ENCODE assay signal across 22 mouse cellular contexts in genomic region chr5:120974522-120974921, GRCm38 (mm10). TPM values are rescaled to one million over a fixed set of nuclear protein-coding genes. Genes with fewer than 3 reads are reported as not detected.
DNase-seq lines count a peak whose midpoint lies in the region; ATAC-seq and TF ChIP-seq lines count a peak whose summit lies in the region.
"Had no signal": no experiment of that assay in that cellular context is flagged by ENCODE, and none has a peak within 500 bp of the region (broad histone marks: within the 10 kb centered on the region; RNA-seq: fewer than 3 reads in every experiment).

No protein-coding gene starts in this region.

- WGBS in lung, postnatal 0 days, result 47% methylated on average over 8 of the region's 8 CpGs

- no peak for TF ChIP-seq CTCF in lung, postnatal 0 days (IDR thresholded peaks at IDR 0.05)

- H3K9ac ChIP-seq in lung, postnatal 0 days (replicated peaks; ENCODE audit: low read depth), result no peak overlapping the region
- H3K9ac ChIP-seq: embryonic facial prominence, embryonic 12.5 days; forebrain, embryonic 15.5 days; hindbrain, embryonic 12.5 days had no signal

- H3K4me3 ChIP-seq in lung, postnatal 0 days (ENCODE audit: low read depth, low read length), result no peak overlapping the region
- H3K4me3 ChIP-seq: embryonic facial prominence, embryonic 12.5 days; forebrain, embryonic 15.5 days; heart, embryonic 10.5 days; hindbrain, embryonic 12.5 days had no signal

- H3K27me3 ChIP-seq in lung, postnatal 0 days (replicated peaks; ENCODE audit: insufficient read depth, low read length), result no peaks in the 10 kb centered on the region
- H3K27me3 ChIP-seq: embryonic facial prominence, embryonic 12.5 days; forebrain, embryonic 15.5 days; hindbrain, embryonic 12.5 days had no signal

- DNase-seq in adrenal gland, adult 2 months, result peak; percentile 13
- DNase-seq in adrenal gland, postnatal 25 days, result no peak
- peak; percentile 16 to 41 for DNase-seq in cerebellum, postnatal 25 days
- no peak for DNase-seq in cerebellum, postnatal 4 days (ENCODE audit: low spot score in 2 of 2)
- peak; percentile 14 for DNase-seq in 416B (ENCODE audit: low read depth)
- peak; percentile 58 for DNase-seq in ZHBTc4 (ENCODE audit: low read depth, low spot score)
- DNase-seq in urinary bladder, postnatal 4 days (ENCODE audit: low spot score in 2 of 2), result no peak
- no peak for DNase-seq in lung, postnatal 0 days (ENCODE audit: low spot score)
- DNase-seq: cerebellum, adult 2 months; gastrocnemius, postnatal 36 days; heart, adult 18-20 months; heart, postnatal 10 days; heart, postnatal 4 days; kidney, adult 11 months had no signal

- TF ChIP-seq EP300 in lung, postnatal 0 days (IDR thresholded peaks at IDR 0.05), result no peak

- no peaks in the 10 kb centered on the region for H3K4me1 ChIP-seq in lung, postnatal 0 days (ENCODE audit: insufficient read depth, low read depth, low read length)
- H3K4me1 ChIP-seq: embryonic facial prominence, embryonic 12.5 days; forebrain, embryonic 15.5 days; heart, embryonic 10.5 days; hindbrain, embryonic 12.5 days had no signal

- no peaks in the 10 kb centered on the region for H3K36me3 ChIP-seq in lung, postnatal 0 days (ENCODE audit: insufficient read depth, low read length)
- H3K36me3 ChIP-seq: embryonic facial prominence, embryonic 12.5 days; forebrain, embryonic 15.5 days; heart, embryonic 10.5 days; hindbrain, embryonic 12.5 days had no signal

- H3K4me2 ChIP-seq in lung, postnatal 0 days (replicated peaks; ENCODE audit: low read depth, low read length), result no peak overlapping the region
- H3K4me2 ChIP-seq: embryonic facial prominence, embryonic 12.5 days; forebrain, embryonic 15.5 days; hindbrain, embryonic 12.5 days had no signal

- ATAC-seq in lung, postnatal 0 days, result no peak
- ATAC-seq: forebrain, embryonic 15.5 days; hindbrain, postnatal 0 days had no signal

- H3K27ac ChIP-seq in lung, postnatal 0 days (ENCODE audit: low read length), result no peak overlapping the region
- H3K27ac ChIP-seq: embryonic facial prominence, embryonic 12.5 days; forebrain, embryonic 15.5 days; heart, embryonic 10.5 days; hindbrain, embryonic 12.5 days; hindbrain, postnatal 0 days had no signal

- H3K9me3 ChIP-seq in lung, postnatal 0 days (ENCODE audit: low read length), result no peaks in the 10 kb centered on the region
- H3K9me3 ChIP-seq: embryonic facial prominence, embryonic 12.5 days; forebrain, embryonic 15.5 days; heart, embryonic 10.5 days; hindbrain, embryonic 12.5 days had no signal

RNA-seq across cellular contexts. Expression of gene Rph3a, which starts 35.4 kb away (rescaled TPM):
- 1 to 10 TPM; 3.7 to 4.6 TPM for total RNA-seq in adrenal gland, adult 2 months (2021)
- polyA plus RNA-seq in adrenal gland, adult 2 months (2012; rRNA removed), result 2.4 and 3.5 TPM in 2 replicates
- total RNA-seq in adrenal gland, postnatal 25 days (2021), result 2.5 and 4.5 TPM in 2 replicates
- polyA plus RNA-seq in lung, postnatal 0 days (2015; fragmentation: Nextera tagmentation; extraction: Ambion mirVana), result not detected in 2 replicates
- total RNA-seq: CH12.LX; common myeloid progenitor, adult 5-6 weeks; gastrocnemius, postnatal 36 days; heart, adult 18-20 months; heart, postnatal 10 days had no signal
- polyA plus RNA-seq: heart, embryonic 10.5 days; heart, embryonic 14.5 days had no signal

Comparison
In these comparisons a context has a peak if more than half of its experiments do, and no peak if none do; other contexts are left out.
1. DNase-seq: peak in adrenal gland, adult 2 months (single experiment), cerebellum, postnatal 25 days (2 of 2), 416B (single experiment) and ZHBTc4 (single experiment); none in adrenal gland, postnatal 25 days (single experiment), cerebellum, postnatal 4 days (0 of 2), urinary bladder, postnatal 4 days (0 of 2) and lung, postnatal 0 days (single experiment).